Mouse (Mus musculus): Measurements from ENCODE around the gene Agtrap. TPM values are rescaled to one million over a fixed set of nuclear protein-coding genes. Genes with fewer than 3 reads are reported as not detected.

Gene Agtrap
- polyA plus RNA-seq, 1 experiment from 2014 or later = 9.2 TPM

GRCm38 (mm10) chr4:148101801-148102527 lies 14.1 kb upstream of the Agtrap start:
- peak; percentile 74; the same call in 1 of the 2 replicates for ATAC-seq (ENCODE audit: insufficient number of reproducible peaks, low FRiP score, low TSS enrichment, low read depth)
- 22% methylated on average over 29 of the region's 29 CpGs for WGBS
- no peaks in the 10 kb centered on the region for H3K36me3 ChIP-seq (ENCODE audit: control insufficient read depth, insufficient read depth, low read length)
- peak overlapping the region; percentile 32; the same call in 1 of the 2 replicates for H3K9ac ChIP-seq (ENCODE audit: low read length)
- no peaks in the 10 kb centered on the region for H3K4me1 ChIP-seq (ENCODE audit: control insufficient read depth, insufficient read depth, low read length)
- no peaks in the 10 kb centered on the region for H3K27me3 ChIP-seq (ENCODE audit: control insufficient read depth, insufficient read depth, low read length)
- no peaks in the 10 kb centered on the region for H3K9me3 ChIP-seq (ENCODE audit: control insufficient read depth, low read length)
- no peak overlapping the region for H3K4me3 ChIP-seq (ENCODE audit: low read depth, low read length)
- peak overlapping the region; percentile 31; the same call in 1 of the 2 replicates for H3K4me2 ChIP-seq (ENCODE audit: low read depth, severe bottlenecking)
- H3K27ac ChIP-seq (replicated peaks; ENCODE audit: low read depth, low read length) = no peak overlapping the region
- peak; percentile 78 for DNase-seq (ENCODE audit: low spot score)

DNA sequence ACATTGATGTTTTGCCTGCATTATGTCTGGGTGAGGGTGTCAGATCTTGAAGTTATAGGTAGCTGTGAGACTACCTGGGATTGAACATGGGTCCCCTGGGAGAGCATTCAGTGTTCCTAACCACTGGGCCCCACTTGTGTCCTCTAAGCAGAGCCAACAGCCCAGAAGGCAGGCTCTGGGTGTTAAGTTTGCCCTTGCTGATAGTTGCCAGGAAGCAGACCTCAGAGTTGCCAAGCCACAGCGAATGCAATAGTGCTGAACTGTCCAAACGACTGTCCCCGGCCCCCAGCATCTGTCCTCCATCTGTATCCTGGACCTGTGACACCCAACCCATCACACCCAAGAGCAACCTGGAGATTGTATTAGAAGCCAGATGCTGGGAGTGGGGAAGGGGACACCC lies 10.8 kb upstream of the Agtrap start:
- Histone ChIP-seq H3K27me3 (ENCODE audit: control insufficient read depth, insufficient read depth, low read length) (no peaks in the 10 kb centered on the region), H3K36me3 (ENCODE audit: control insufficient read depth, insufficient read depth, low read length) (no peaks in the 10 kb centered on the region), H3K27ac (replicated peaks; ENCODE audit: low read depth, low read length) (no peak overlapping the region), H3K4me2 (ENCODE audit: low read depth, severe bottlenecking) (no peak overlapping the region), H3K4me1 (ENCODE audit: control insufficient read depth, insufficient read depth, low read length) (no peaks in the 10 kb centered on the region), H3K4me3 (ENCODE audit: low read depth, low read length) (no peak overlapping the region), H3K9me3 (ENCODE audit: control insufficient read depth, low read length) (no peaks in the 10 kb centered on the region), H3K9ac (ENCODE audit: low read length) (no peak overlapping the region)
- no peak for ATAC-seq (ENCODE audit: insufficient number of reproducible peaks, low FRiP score, low TSS enrichment, low read depth)
- 82% methylated on average over 3 of the region's 3 CpGs for WGBS
- DNase-seq (ENCODE audit: low spot score) = no peak

- 92% methylated on average over 2 of the region's 2 CpGs for WGBS
- Histone ChIP-seq H3K9me3 (ENCODE audit: control insufficient read depth, low read length) (no peaks in the 10 kb centered on the region), H3K27ac (replicated peaks; ENCODE audit: low read depth, low read length) (no peak overlapping the region), H3K27me3 (ENCODE audit: control insufficient read depth, insufficient read depth, low read length) (no peaks in the 10 kb centered on the region), H3K9ac (ENCODE audit: low read length) (no peak overlapping the region), H3K4me1 (ENCODE audit: control insufficient read depth, insufficient read depth, low read length) (no peaks in the 10 kb centered on the region), H3K4me3 (ENCODE audit: low read depth, low read length) (no peak overlapping the region), H3K4me2 (ENCODE audit: low read depth, severe bottlenecking) (no peak overlapping the region), H3K36me3 (ENCODE audit: control insufficient read depth, insufficient read depth, low read length) (no peaks in the 10 kb centered on the region)
- no peak for DNase-seq (ENCODE audit: low spot score)
- ATAC-seq (ENCODE audit: insufficient number of reproducible peaks, low FRiP score, low TSS enrichment, low read depth) = no peak
These were observed 10.1 kb upstream of the Agtrap start for GRCm38 (mm10) chr4:148097936-148098335.

GRCm38 (mm10) chr4:148095081-148095480 lies 7.2 kb upstream of the Agtrap start:
- Histone ChIP-seq H3K4me2 (ENCODE audit: low read depth, severe bottlenecking) (no peak overlapping the region), H3K4me3 (ENCODE audit: low read depth, low read length) (no peak overlapping the region), H3K27ac (replicated peaks; ENCODE audit: low read depth, low read length) (no peak overlapping the region), H3K36me3 (ENCODE audit: control insufficient read depth, insufficient read depth, low read length) (no peaks in the 10 kb centered on the region), H3K27me3 (ENCODE audit: control insufficient read depth, insufficient read depth, low read length) (no peaks in the 10 kb centered on the region), H3K9ac (ENCODE audit: low read length) (no peak overlapping the region), H3K9me3 (ENCODE audit: control insufficient read depth, low read length) (no peaks in the 10 kb centered on the region), H3K4me1 (ENCODE audit: control insufficient read depth, insufficient read depth, low read length) (no peaks in the 10 kb centered on the region)
- WGBS = 87% methylated on average over 4 of the region's 4 CpGs
- ATAC-seq (ENCODE audit: insufficient number of reproducible peaks, low FRiP score, low TSS enrichment, low read depth) (no peak), DNase-seq (ENCODE audit: low spot score) (no peak)

GRCm38 (mm10) chr4:148094161-148094560 lies 6.3 kb upstream of the Agtrap start:
- Histone ChIP-seq H3K9me3 (ENCODE audit: control insufficient read depth, low read length) (no peaks in the 10 kb centered on the region), H3K9ac (ENCODE audit: low read length) (no peak overlapping the region)
- ATAC-seq (ENCODE audit: insufficient number of reproducible peaks, low FRiP score, low TSS enrichment, low read depth) = no peak

DNA sequence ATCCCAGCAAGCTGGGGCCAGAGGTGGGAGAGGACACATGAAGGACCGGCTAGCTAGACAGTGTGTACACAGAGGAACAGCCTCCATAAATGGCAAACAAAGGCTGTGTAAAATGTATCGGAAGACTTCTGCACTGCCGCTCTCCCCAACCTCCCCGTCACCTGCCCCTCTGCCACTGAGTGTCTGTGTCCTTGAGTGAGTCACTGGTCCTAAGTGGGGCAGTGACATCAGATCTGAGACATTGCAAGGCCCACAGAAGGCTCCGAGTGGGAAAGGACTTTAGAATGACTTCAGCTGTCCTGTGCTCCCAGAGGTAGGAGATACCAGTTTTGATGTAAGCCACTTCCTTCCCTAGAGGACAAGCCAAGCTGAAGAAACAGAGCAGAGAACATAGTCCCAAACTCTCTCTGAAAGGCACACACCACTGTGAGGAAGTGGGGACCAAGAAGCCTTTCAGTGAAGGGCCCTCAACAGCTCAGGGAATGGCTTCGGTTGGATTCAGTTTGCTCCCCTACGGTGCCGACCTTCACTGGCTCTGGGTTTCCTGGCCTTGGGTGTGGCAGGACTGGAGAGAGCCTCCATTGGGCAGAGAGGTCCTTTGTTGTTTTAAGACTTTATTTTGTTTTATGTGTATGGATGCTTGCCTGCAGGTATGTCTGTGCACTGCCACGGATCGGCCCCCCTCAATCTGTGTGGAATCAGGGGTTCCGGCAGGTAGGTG lies 4.9 kb upstream of the Agtrap start:
- Histone ChIP-seq H3K9me3 (ENCODE audit: control insufficient read depth, low read length) (no peaks in the 10 kb centered on the region), H3K4me2 (ENCODE audit: low read depth, severe bottlenecking) (no peak overlapping the region), H3K27ac (replicated peaks; ENCODE audit: low read depth, low read length) (no peak overlapping the region), H3K27me3 (ENCODE audit: control insufficient read depth, insufficient read depth, low read length) (no peaks in the 10 kb centered on the region), H3K4me3 (ENCODE audit: low read depth, low read length) (no peak overlapping the region), H3K9ac (ENCODE audit: low read length) (no peak overlapping the region), H3K36me3 (ENCODE audit: control insufficient read depth, insufficient read depth, low read length) (no peaks in the 10 kb centered on the region), H3K4me1 (ENCODE audit: control insufficient read depth, insufficient read depth, low read length) (peaks cover 3% of the 10 kb centered on the region)
- 96% methylated on average over 11 of the region's 11 CpGs for WGBS
- ATAC-seq (ENCODE audit: insufficient number of reproducible peaks, low FRiP score, low TSS enrichment, low read depth) (no peak), DNase-seq (ENCODE audit: low spot score) (no peak)

More at GRCm38 (mm10) chr4:148094161-148094560, 6.3 kb upstream of the Agtrap start:
- Histone ChIP-seq H3K4me1 (ENCODE audit: control insufficient read depth, insufficient read depth, low read length) (no peaks in the 10 kb centered on the region), H3K27ac (replicated peaks; ENCODE audit: low read depth, low read length) (no peak overlapping the region), H3K36me3 (ENCODE audit: control insufficient read depth, insufficient read depth, low read length) (no peaks in the 10 kb centered on the region), H3K4me3 (ENCODE audit: low read depth, low read length) (no peak overlapping the region), H3K27me3 (ENCODE audit: control insufficient read depth, insufficient read depth, low read length) (no peaks in the 10 kb centered on the region), H3K4me2 (ENCODE audit: low read depth, severe bottlenecking) (no peak overlapping the region)
- WGBS = 85% methylated on average over 5 of the region's 5 CpGs
- DNase-seq (ENCODE audit: low spot score) = no peak

- ATAC-seq (ENCODE audit: insufficient number of reproducible peaks, low FRiP score, low TSS enrichment, low read depth) (no peak), DNase-seq (ENCODE audit: low spot score) (no peak)
- Histone ChIP-seq H3K4me2 (ENCODE audit: low read depth, severe bottlenecking) (no peak overlapping the region), H3K36me3 (ENCODE audit: control insufficient read depth, insufficient read depth, low read length) (no peaks in the 10 kb centered on the region), H3K27ac (replicated peaks; ENCODE audit: low read depth, low read length) (no peak overlapping the region), H3K9me3 (ENCODE audit: control insufficient read depth, low read length) (no peaks in the 10 kb centered on the region), H3K9ac (ENCODE audit: low read length) (no peak overlapping the region), H3K4me3 (ENCODE audit: low read depth, low read length) (no peak overlapping the region), H3K4me1 (ENCODE audit: control insufficient read depth, insufficient read depth, low read length) (peaks cover 12% of the 10 kb centered on the region), H3K27me3 (ENCODE audit: control insufficient read depth, insufficient read depth, low read length) (no peaks in the 10 kb centered on the region)
- 79% methylated on average over 1 of the region's 1 CpGs for WGBS
These were observed 3.4 kb upstream of the Agtrap start for GRCm38 (mm10) chr4:148091181-148091580.

GRCm38 (mm10) chr4:148089166-148089565 lies 1.3 kb upstream of the Agtrap start:
- no peak for DNase-seq (ENCODE audit: low spot score)
- no peaks in the 10 kb centered on the region for H3K36me3 ChIP-seq (ENCODE audit: control insufficient read depth, insufficient read depth, low read length)
- H3K9ac ChIP-seq (ENCODE audit: low read length) = no peak overlapping the region
- H3K4me1 ChIP-seq (ENCODE audit: control insufficient read depth, insufficient read depth, low read length) = peaks cover 16% of the 10 kb centered on the region
- H3K27ac ChIP-seq (replicated peaks; ENCODE audit: low read depth, low read length) = no peak overlapping the region
- no peak overlapping the region for H3K4me3 ChIP-seq (ENCODE audit: low read depth, low read length)
- no peak for ATAC-seq (ENCODE audit: insufficient number of reproducible peaks, low FRiP score, low TSS enrichment, low read depth)
- H3K9me3 ChIP-seq (ENCODE audit: control insufficient read depth, low read length) = no peaks in the 10 kb centered on the region
- H3K4me2 ChIP-seq (ENCODE audit: low read depth, severe bottlenecking) = no peak overlapping the region
- no peaks in the 10 kb centered on the region for H3K27me3 ChIP-seq (ENCODE audit: control insufficient read depth, insufficient read depth, low read length)
- 61% methylated on average over 4 of the region's 4 CpGs for WGBS
